Comparison of ENCODE assay signal across 12 mouse cellular contexts in the genomic region with DNA sequence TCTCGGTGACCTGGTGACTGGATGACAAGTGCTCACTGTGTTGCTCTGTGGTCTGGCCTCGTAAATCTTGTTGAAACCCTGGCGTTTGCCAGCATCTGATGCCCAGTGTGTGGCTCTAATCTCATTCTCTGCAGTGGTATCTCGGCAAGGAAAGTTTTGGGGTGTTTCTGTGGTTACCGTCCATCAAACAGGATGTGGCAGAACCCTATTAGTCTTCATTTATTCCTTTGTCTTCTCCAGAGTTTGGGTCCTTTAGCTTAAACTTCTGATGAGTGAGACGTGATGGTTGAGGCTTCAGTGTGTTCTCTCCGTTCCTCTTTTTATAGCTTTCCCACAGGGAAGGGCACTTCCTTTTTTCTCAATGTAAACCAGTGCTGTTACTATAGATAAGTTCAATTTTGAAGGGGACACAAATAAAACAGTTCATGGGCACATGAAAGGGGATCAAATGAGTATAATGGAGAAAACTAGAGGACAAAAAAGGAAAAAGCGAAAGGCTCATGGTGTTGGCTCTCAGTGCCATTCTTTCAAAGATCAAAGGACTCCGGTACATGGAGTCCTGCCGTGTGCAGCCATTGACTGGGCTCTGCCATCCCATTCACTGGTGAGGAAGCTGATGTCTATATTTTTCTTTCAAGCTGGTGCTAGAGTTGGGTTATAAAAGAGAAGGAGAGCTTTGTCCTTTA.
A peak's percentile ranks its signal among the peaks of the same experiment; 100 is the strongest.
DNase-seq lines count a peak whose midpoint lies in the region; ATAC-seq and TF ChIP-seq lines count a peak whose summit lies in the region.
"Had no signal": no experiment of that assay in that cellular context is flagged by ENCODE, and none has a peak within 500 bp of the region (broad histone marks: within the 10 kb centered on the region; RNA-seq: fewer than 3 reads in every experiment).

No protein-coding gene starts in this region.

- no peaks in the 10 kb centered on the region for H3K36me3 ChIP-seq in liver, embryonic 16.5 days (ENCODE audit: control insufficient read depth, insufficient read depth)
- H3K36me3 ChIP-seq in forebrain, embryonic 14.5 days (ENCODE audit: control insufficient read depth, insufficient read depth, low read length) = peaks cover 21% of the 10 kb centered on the region
- H3K36me3 ChIP-seq in midbrain, embryonic 16.5 days (ENCODE audit: control insufficient read depth, insufficient read depth, low read length) = peaks cover 10% of the 10 kb centered on the region

- no peak overlapping the region for H3K4me3 ChIP-seq in gastrocnemius, adult 2 months
- H3K4me3 ChIP-seq in liver, embryonic 16.5 days (ENCODE audit: low read depth, low read length) = no peak overlapping the region
- no peak overlapping the region for H3K4me3 ChIP-seq in forebrain, embryonic 14.5 days (ENCODE audit: low read depth, low read length)
- H3K4me3 ChIP-seq in midbrain, embryonic 16.5 days (ENCODE audit: low read depth, low read length) = no peak overlapping the region
- H3K4me3 ChIP-seq: embryonic facial prominence, embryonic 15.5 days had no signal

- H3K9ac ChIP-seq in liver, embryonic 16.5 days (ENCODE audit: low read depth, low read length) = no peak overlapping the region
- H3K9ac ChIP-seq in forebrain, embryonic 14.5 days (ENCODE audit: low read length) = no peak overlapping the region
- no peak overlapping the region for H3K9ac ChIP-seq in midbrain, embryonic 16.5 days (ENCODE audit: low read depth, low read length)
- H3K9ac ChIP-seq: embryonic facial prominence, embryonic 15.5 days had no signal

- WGBS in liver, embryonic 16.5 days (ENCODE audit: insufficient replicate concordance) = 26% methylated on average over 10 of the region's 10 CpGs
- 10% methylated on average over 10 of the region's 10 CpGs for WGBS in forebrain, embryonic 14.5 days
- WGBS in midbrain, embryonic 16.5 days = 8% methylated on average over 10 of the region's 10 CpGs

- no peaks in the 10 kb centered on the region for H3K9me3 ChIP-seq in liver, embryonic 16.5 days (replicated peaks; ENCODE audit: control insufficient read depth, low read length)
- no peaks in the 10 kb centered on the region for H3K9me3 ChIP-seq in forebrain, embryonic 14.5 days (replicated peaks; ENCODE audit: control insufficient read depth, low read length)
- no peaks in the 10 kb centered on the region for H3K9me3 ChIP-seq in midbrain, embryonic 16.5 days (replicated peaks; ENCODE audit: control insufficient read depth, low read length, poor library complexity, severe bottlenecking)
- H3K9me3 ChIP-seq: embryonic facial prominence, embryonic 15.5 days had no signal

- ATAC-seq in liver, embryonic 16.5 days (ENCODE audit: low read depth) = no peak
- peak; percentile 66 for ATAC-seq in forebrain, embryonic 14.5 days
- ATAC-seq in midbrain, embryonic 16.5 days = peak; percentile 67; the same call in 1 of the 2 replicates

- no peaks in the 10 kb centered on the region for H3K27me3 ChIP-seq in liver, embryonic 16.5 days (ENCODE audit: control insufficient read depth, insufficient read depth, low read depth, low read length)
- H3K27me3 ChIP-seq in forebrain, embryonic 14.5 days (replicated peaks; ENCODE audit: control insufficient read depth, insufficient read depth, low read length) = no peaks in the 10 kb centered on the region
- no peaks in the 10 kb centered on the region for H3K27me3 ChIP-seq in midbrain, embryonic 16.5 days (ENCODE audit: control insufficient read depth, insufficient read depth, low read depth, low read length)
- H3K27me3 ChIP-seq: embryonic facial prominence, embryonic 15.5 days had no signal

- H3K4me1 ChIP-seq in liver, embryonic 16.5 days (ENCODE audit: control insufficient read depth, low read depth, low read length) = peaks cover 3% of the 10 kb centered on the region
- H3K4me1 ChIP-seq in forebrain, embryonic 14.5 days (ENCODE audit: control insufficient read depth, insufficient read depth, low read length) = peaks cover 9% of the 10 kb centered on the region; the same call in 1 of the 2 replicates
- peaks cover 4% of the 10 kb centered on the region; the same call in 1 of the 2 replicates for H3K4me1 ChIP-seq in midbrain, embryonic 16.5 days (ENCODE audit: control insufficient read depth, insufficient read depth, low read length)
- H3K4me1 ChIP-seq: embryonic facial prominence, embryonic 15.5 days had no signal

- H3K4me2 ChIP-seq in liver, embryonic 16.5 days (ENCODE audit: low read depth, low read length) = no peak overlapping the region
- no peak overlapping the region for H3K4me2 ChIP-seq in forebrain, embryonic 14.5 days (ENCODE audit: low read length)
- no peak overlapping the region for H3K4me2 ChIP-seq in midbrain, embryonic 16.5 days (ENCODE audit: low read length)
- H3K4me2 ChIP-seq: embryonic facial prominence, embryonic 15.5 days had no signal

- TF ChIP-seq CTCF in gastrocnemius, adult 2 months (IDR thresholded peaks at IDR 0.05) = no peak

- H3K27ac ChIP-seq in gastrocnemius, adult 2 months = 0 out of 2 replicates have a peak overlapping the region, but pooled peaks have one; percentile 58
- peak overlapping the region; percentile 14; the same call in 1 of the 2 replicates for H3K27ac ChIP-seq in liver, embryonic 16.5 days (ENCODE audit: low read length)
- H3K27ac ChIP-seq in forebrain, embryonic 14.5 days (ENCODE audit: low read depth, low read length) = peak overlapping the region; percentile 46; the same call in 1 of the 2 replicates
- peak overlapping the region; percentile 47 for H3K27ac ChIP-seq in midbrain, embryonic 16.5 days (ENCODE audit: low read length)
- H3K27ac ChIP-seq: embryonic facial prominence, embryonic 15.5 days had no signal

- intact Hi-C loops in gastrocnemius, adult 2 months (cut with DNase I) = no loop called here

- no peak for DNase-seq in gastrocnemius, adult 2 months
- DNase-seq in gastrocnemius, postnatal 25 days = no peak
- no peak for DNase-seq in liver
- peak; percentile 61 for DNase-seq in forebrain, embryonic 14.5 days (ENCODE audit: low spot score)
- DNase-seq in kidney, postnatal 36 days = no peak
- no peak for DNase-seq in spleen, adult 12 weeks (ENCODE audit: low spot score)
- DNase-seq: lung, postnatal 10 days; right cerebral cortex, adult 18-20 months; thymus, postnatal 14 days had no signal
